Mouse (Mus musculus) stomach, postnatal 0 days (tissue): Measurements from ENCODE around the gene Gm11733.

Source experiments
- CTCF ChIP-seq: IDR thresholded peaks from 2 replicates; pipeline ENCODE4 v1.5.1; 2016; ENCODE audit warnings: antibody characterized with exemption, low read depth, mild to moderate bottlenecking, moderate library complexity
- EP300 ChIP-seq: optimal IDR thresholded peaks from 2 replicates; pipeline ENCODE3; 2016; ENCODE audit warnings: antibody characterized with exemption

GRCm38 (mm10) chr11:117466911-117467310, 17.3 kb upstream of the Gm11733 start:
- no peak for TF ChIP-seq EP300
- no peak for TF ChIP-seq CTCF
